Mouse (Mus musculus) liver, adult 2 months (tissue): ENCODE measurements at regions not wholly inside any gene's neighbourhood (a gene's known extent, or its start where the extent isn't known, plus 50 kb on each side); places are given as distances from the start of the nearest gene placed in this dataset.

ENCODE experiments used
- DNase-seq: peaks from one replicate; pipeline ENCODE4 v3.0.0-alpha.2; 2011; ENCODE audit warnings: low read depth, low spot score; ENCODE audit errors: extremely low read depth
- H3K27ac ChIP-seq: fragments of 200-500 bp; replicated peaks from 2 replicates; pipeline ENCODE4 v1.5.1; 2012; ENCODE audit warnings: low read depth, mild to moderate bottlenecking, control low read depth, inconsistent platforms, low read length; ENCODE audit not compliant: insufficient read depth
- H3K27me3 ChIP-seq: fragments of 200-500 bp; 2 replicates; pipeline ENCODE4 v1.6.1; 2012; ENCODE audit warnings: mild to moderate bottlenecking, moderate library complexity, low read length, inconsistent platforms; ENCODE audit not compliant: control insufficient read depth, insufficient read depth
- H3K36me3 ChIP-seq: fragments of 200-500 bp; 2 replicates; pipeline ENCODE4 v1.6.1; 2012; ENCODE audit warnings: low read length, inconsistent platforms; ENCODE audit not compliant: control insufficient read depth, insufficient read depth
- H3K4me1 ChIP-seq: fragments of 200-500 bp; 2 replicates; pipeline ENCODE4 v1.6.1; 2011; ENCODE audit warnings: low read length; ENCODE audit not compliant: control insufficient read depth, insufficient read depth
- H3K4me3 ChIP-seq: fragments of 200-500 bp; 2 replicates; pipeline ENCODE4 v1.5.1; 2011; ENCODE audit warnings: low read depth, mild to moderate bottlenecking, control low read depth, low read length, moderate library complexity; ENCODE audit not compliant: insufficient read depth
- H3K79me2 ChIP-seq: fragments of 200-500 bp; 2 replicates; pipeline ENCODE4 v1.6.1; 2012; ENCODE audit warnings: inconsistent platforms, mild to moderate bottlenecking, low read length, moderate library complexity; ENCODE audit not compliant: control insufficient read depth, insufficient read depth
- H3K9ac ChIP-seq: fragments of 200-500 bp; 2 replicates; pipeline ENCODE4 v1.6.1; 2012; ENCODE audit warnings: low read depth, mild to moderate bottlenecking, control low read depth, inconsistent platforms, low read length
- CTCF ChIP-seq: fragments of 200-500 bp; IDR thresholded peaks from 2 replicates; pipeline ENCODE4 v1.5.1; 2011; ENCODE audit warnings: low read depth, low read length, control low read depth
- POLR2A ChIP-seq: fragments of 200-500 bp; IDR thresholded peaks from 2 replicates; pipeline ENCODE4 v1.6.1; 2011; ENCODE audit warnings: low read length, control low read depth; ENCODE audit not compliant: insufficient read depth; ENCODE audit errors: extremely low read depth
- WGBS: fragments of 180-500 bp; shearing (Covaris S2); methylation state at CpG from one replicate; pipeline ENCODE4 v1.1.7; 2018; 5-methylcytosine and 5-hydroxymethylcytosine counted together

DNA sequence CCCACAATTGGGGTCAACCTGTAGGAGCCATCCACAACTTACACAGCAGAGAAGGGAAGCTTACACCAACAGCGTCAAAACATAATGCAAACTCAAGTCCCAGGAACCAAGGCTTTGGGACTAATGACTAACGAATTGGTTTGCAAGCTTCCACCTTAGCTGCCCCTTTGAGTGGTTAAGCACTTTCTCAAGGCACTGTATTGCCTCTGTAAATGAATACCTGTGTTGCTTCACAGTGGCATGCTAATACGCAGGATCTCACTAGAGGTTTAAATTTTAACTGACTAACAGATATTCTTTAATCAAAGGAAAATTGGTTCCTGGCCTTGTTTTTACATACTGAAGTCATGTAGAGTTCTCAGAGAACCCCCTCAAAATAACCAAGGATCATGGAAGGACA, 261.8 kb upstream of the Vstm2b start:
- no peak for DNase-seq
- no peaks in the 10 kb centered on the region for H3K4me1 ChIP-seq
- no peak overlapping the region for H3K27ac ChIP-seq
- no peak overlapping the region for H3K4me3 ChIP-seq
- no peaks in the 10 kb centered on the region for H3K79me2 ChIP-seq
- H3K9ac ChIP-seq, result no peak overlapping the region
- H3K36me3 ChIP-seq, result no peaks in the 10 kb centered on the region
- H3K27me3 ChIP-seq, result no peaks in the 10 kb centered on the region; the same call in 1 of the 2 replicates
- 76% methylated on average over 3 of the region's 3 CpGs for WGBS
- no peak for TF ChIP-seq POLR2A
- TF ChIP-seq CTCF, result no peak

DNA sequence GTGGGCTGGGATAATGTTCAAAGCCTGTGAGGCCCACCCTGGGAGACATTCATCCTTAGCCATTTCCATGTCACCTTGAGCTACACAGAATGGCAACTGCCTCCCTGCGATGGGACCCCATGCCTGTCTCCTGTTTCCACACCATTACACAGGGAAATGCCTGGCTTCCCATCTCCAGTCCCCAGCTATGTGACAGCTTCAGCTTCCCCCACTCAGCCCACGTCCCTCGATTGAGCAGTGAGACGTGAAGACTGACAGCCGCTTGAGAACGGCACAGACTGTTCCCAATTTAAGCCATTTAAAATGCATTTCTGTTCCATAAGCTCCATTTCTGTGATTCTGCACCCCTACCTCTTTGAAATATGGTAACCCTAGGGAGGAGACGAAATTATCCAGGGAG, 243.1 kb upstream of the Vstm2b start:
- Histone ChIP-seq H3K4me3 (no peak overlapping the region), H3K27ac (no peak overlapping the region), H3K36me3 (no peaks in the 10 kb centered on the region), H3K9ac (no peak overlapping the region), H3K4me1 (no peaks in the 10 kb centered on the region; the same call in 1 of the 2 replicates), H3K79me2 (no peaks in the 10 kb centered on the region), H3K27me3 (no peaks in the 10 kb centered on the region)
- WGBS, result 75% methylated on average over 7 of the region's 7 CpGs
- TF ChIP-seq POLR2A (no peak), CTCF (no peak)
- DNase-seq, result no peak

DNA sequence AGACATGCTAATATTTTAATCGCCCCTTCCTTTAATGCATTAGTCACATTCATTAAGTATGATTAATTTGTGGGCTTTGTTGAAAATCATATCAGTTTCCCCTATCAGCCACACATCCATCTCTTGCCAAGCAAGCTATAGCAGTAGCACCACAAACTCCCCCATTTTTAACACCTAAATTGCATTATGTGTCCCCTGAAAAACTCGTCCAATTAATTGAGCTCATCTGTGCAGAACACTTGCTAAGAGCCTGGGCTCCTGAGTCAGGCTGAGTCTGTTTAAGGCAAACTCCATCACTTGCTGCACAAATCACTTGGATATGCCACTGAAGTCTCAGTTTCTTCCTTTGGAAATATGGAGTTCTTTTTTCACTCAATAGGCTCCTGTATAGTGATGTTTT, 242.7 kb upstream of the Vstm2b start:
- 75% methylated on average over 2 of the region's 2 CpGs for WGBS
- no peaks in the 10 kb centered on the region for H3K27me3 ChIP-seq
- no peak overlapping the region for H3K9ac ChIP-seq
- no peaks in the 10 kb centered on the region for H3K79me2 ChIP-seq
- no peak for DNase-seq
- H3K4me1 ChIP-seq, result no peaks in the 10 kb centered on the region; the same call in 1 of the 2 replicates
- H3K36me3 ChIP-seq, result no peaks in the 10 kb centered on the region
- no peak for TF ChIP-seq POLR2A
- no peak for TF ChIP-seq CTCF
- no peak overlapping the region for H3K4me3 ChIP-seq
- no peak overlapping the region for H3K27ac ChIP-seq

GRCm38 (mm10) chr7:40659662-40660061, 238.5 kb upstream of the Vstm2b start:
- WGBS, result 49% methylated on average over 3 of the region's 3 CpGs
- Histone ChIP-seq H3K4me3 (no peak overlapping the region), H3K9ac (no peak overlapping the region), H3K27ac (no peak overlapping the region), H3K27me3 (no peaks in the 10 kb centered on the region), H3K79me2 (no peaks in the 10 kb centered on the region), H3K4me1 (no peaks in the 10 kb centered on the region), H3K36me3 (no peaks in the 10 kb centered on the region)
- TF ChIP-seq POLR2A (no peak), CTCF (no peak)
- DNase-seq, result no peak

DNA sequence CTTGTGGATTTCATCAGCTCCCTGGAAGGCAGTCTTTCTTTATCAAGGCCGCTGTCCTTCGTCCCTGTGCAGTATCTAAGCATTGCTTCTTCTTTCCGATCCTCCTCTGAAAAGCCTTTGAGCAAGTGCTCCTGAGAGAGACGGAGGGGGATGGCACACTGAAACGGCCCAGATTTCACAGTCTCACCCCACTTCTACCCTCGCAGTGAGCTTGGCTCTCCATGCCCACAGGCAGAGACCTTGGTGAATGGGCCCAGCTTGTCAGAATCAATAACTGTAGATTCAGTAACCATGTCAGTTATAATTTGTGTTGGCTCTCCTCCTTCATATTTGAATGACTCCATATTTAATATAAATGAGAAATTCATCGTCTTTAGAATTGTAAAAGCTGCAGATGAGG, 234.3 kb upstream of the Vstm2b start:
- H3K27ac ChIP-seq, result no peak overlapping the region
- no peak overlapping the region for H3K4me3 ChIP-seq
- no peak for TF ChIP-seq POLR2A
- TF ChIP-seq CTCF, result no peak
- no peak for DNase-seq
- 60% methylated on average over 7 of the region's 7 CpGs for WGBS
- no peaks in the 10 kb centered on the region for H3K79me2 ChIP-seq
- no peaks in the 10 kb centered on the region for H3K36me3 ChIP-seq
- no peak overlapping the region for H3K9ac ChIP-seq
- no peaks in the 10 kb centered on the region for H3K4me1 ChIP-seq
- H3K27me3 ChIP-seq, result no peaks in the 10 kb centered on the region

- WGBS, result 80% methylated on average over 5 of the region's 5 CpGs
- TF ChIP-seq CTCF, result no peak
- TF ChIP-seq POLR2A, result no peak
Observed at GRCm38 (mm10) chr7:40666625-40667024, 231.5 kb upstream of the Vstm2b start.

More at GRCm38 (mm10) chr7:40666625-40667024, 231.5 kb upstream of the Vstm2b start:
- Histone ChIP-seq H3K9ac (no peak overlapping the region), H3K4me3 (no peak overlapping the region), H3K4me1 (no peaks in the 10 kb centered on the region), H3K27me3 (no peaks in the 10 kb centered on the region), H3K27ac (no peak overlapping the region), H3K36me3 (no peaks in the 10 kb centered on the region), H3K79me2 (no peaks in the 10 kb centered on the region)
- no peak for DNase-seq
